8 mouse cellular contexts compared by ENCODE assay signal in the genomic region with DNA sequence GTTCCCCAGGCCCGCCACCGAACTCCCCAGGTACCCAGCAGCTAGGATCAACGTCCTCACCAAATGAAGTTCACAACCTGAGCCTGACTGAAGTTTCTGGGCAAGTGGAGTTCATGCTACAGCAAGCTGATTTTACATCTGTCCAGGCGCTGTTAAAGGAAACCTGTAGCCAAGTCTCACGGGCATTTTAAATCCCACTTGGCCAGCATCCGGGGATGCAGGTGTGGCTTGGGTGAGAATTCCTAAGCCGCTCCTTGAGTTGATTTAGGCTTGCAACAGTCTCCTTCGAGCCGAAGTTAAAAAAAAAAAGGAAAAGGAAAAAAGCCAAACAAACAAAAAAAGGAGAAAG. TPM values are rescaled to one million over a fixed set of nuclear protein-coding genes. Genes with fewer than 3 reads are reported as not detected.
DNase-seq lines count a peak whose midpoint lies in the region; ATAC-seq and TF ChIP-seq lines count a peak whose summit lies in the region.

Gene Pfkl (minus strand): TSS at position 139 of the 349 bp plus-strand sequence.

- H3K4me3 ChIP-seq in kidney, embryonic 14.5 days (ENCODE audit: low read length): peak within 1 kb of the TSS; percentile 65
- peak within 1 kb of the TSS; percentile 74 for H3K4me3 ChIP-seq in forebrain, postnatal 0 days (ENCODE audit: low read depth, low read length)
- peak within 1 kb of the TSS; percentile 59 for H3K4me3 ChIP-seq in midbrain, embryonic 15.5 days

- H3K4me1 ChIP-seq in kidney, embryonic 14.5 days (ENCODE audit: control insufficient read depth, insufficient read depth, low read length): peaks cover 32% of the 10 kb centered on the region
- peaks cover 16% of the 10 kb centered on the region for H3K4me1 ChIP-seq in forebrain, postnatal 0 days (ENCODE audit: insufficient read depth)
- H3K4me1 ChIP-seq in midbrain, embryonic 15.5 days: peaks cover 35% of the 10 kb centered on the region

- H3K9me3 ChIP-seq in kidney, embryonic 14.5 days (ENCODE audit: control insufficient read depth, low read length): no peaks in the 10 kb centered on the region
- no peaks in the 10 kb centered on the region for H3K9me3 ChIP-seq in forebrain, postnatal 0 days (ENCODE audit: low read length)
- no peaks in the 10 kb centered on the region for H3K9me3 ChIP-seq in midbrain, embryonic 15.5 days

- ATAC-seq in kidney, embryonic 14.5 days (ENCODE audit: low FRiP score, low TSS enrichment): peak; percentile 9; the same call in 1 of the 2 replicates
- no peak for ATAC-seq in forebrain, postnatal 0 days
- ATAC-seq in midbrain, embryonic 15.5 days (replicated peaks): no peak
- ATAC-seq in cerebellum, adult (ENCODE audit: insufficient number of reproducible peaks, low FRiP score, low TSS enrichment): no peak

- no peak for DNase-seq in kidney, adult 8-10 months
- DNase-seq in WW6 (ENCODE audit: low read depth, low spot score): peak; percentile 48
- no peak for DNase-seq in forebrain, postnatal 0 days
- DNase-seq in large intestine, adult 2 months (ENCODE audit: low read depth, low spot score): no peak
- DNase-seq in embryo, embryonic 10.5 days (ENCODE audit: low spot score): no peak

- peak within 1 kb of the TSS; percentile 78 for H3K9ac ChIP-seq in kidney, embryonic 14.5 days (ENCODE audit: low read depth, low read length)
- peak within 1 kb of the TSS; percentile 74 for H3K9ac ChIP-seq in forebrain, postnatal 0 days
- peak within 1 kb of the TSS; percentile 55 for H3K9ac ChIP-seq in midbrain, embryonic 15.5 days

- peak within 1 kb of the TSS; percentile 69 for H3K4me2 ChIP-seq in kidney, embryonic 14.5 days (replicated peaks; ENCODE audit: low read depth, low read length)
- peak within 1 kb of the TSS; percentile 89 for H3K4me2 ChIP-seq in forebrain, postnatal 0 days (ENCODE audit: low read depth)
- peak within 1 kb of the TSS; percentile 82 for H3K4me2 ChIP-seq in midbrain, embryonic 15.5 days

- TF ChIP-seq CTCF in forebrain, postnatal 0 days (IDR thresholded peaks at IDR 0.05; ENCODE audit: low read depth): no peak

- no peaks in the 10 kb centered on the region for H3K27me3 ChIP-seq in kidney, embryonic 14.5 days (ENCODE audit: control insufficient read depth, insufficient read depth, low read length)
- no peaks in the 10 kb centered on the region for H3K27me3 ChIP-seq in forebrain, postnatal 0 days (ENCODE audit: insufficient read depth, low read length)
- H3K27me3 ChIP-seq in midbrain, embryonic 15.5 days (replicated peaks): no peaks in the 10 kb centered on the region; the same call in 1 of the 2 replicates

- WGBS in kidney, embryonic 14.5 days: under 1% methylated on average over 9 of the region's 9 CpGs
- 2% methylated on average over 9 of the region's 9 CpGs for whole genome bisulfite sequencing in forebrain, postnatal 0 days
- under 1% methylated on average over 9 of the region's 9 CpGs for WGBS in large intestine, adult 2 months
- under 1% methylated on average over 9 of the region's 9 CpGs for WGBS in midbrain, embryonic 15.5 days

- H3K36me3 ChIP-seq in kidney, embryonic 14.5 days (ENCODE audit: control insufficient read depth, insufficient read depth, low read length): no peaks in the 10 kb centered on the region
- no peaks in the 10 kb centered on the region for H3K36me3 ChIP-seq in forebrain, postnatal 0 days (ENCODE audit: insufficient read depth)
- H3K36me3 ChIP-seq in midbrain, embryonic 15.5 days (replicated peaks): no peaks in the 10 kb centered on the region

- H3K27ac ChIP-seq in kidney, embryonic 14.5 days (ENCODE audit: low read depth, low read length): peak within 1 kb of the TSS; percentile 96
- H3K27ac ChIP-seq in forebrain, postnatal 0 days (ENCODE audit: low read depth, low read length): peak within 1 kb of the TSS; percentile 75
- peak within 1 kb of the TSS; percentile 92 for H3K27ac ChIP-seq in midbrain, embryonic 15.5 days

RNA-seq across cellular contexts. Expression of gene Pfkl, which starts in this region (rescaled TPM):
- 91.2 and 118 TPM in 2 replicates for polyA plus RNA-seq in kidney, embryonic 14.5 days (2014; fragmentation: Nextera tagmentation; extraction: Ambion mirVana)
- 85.6 and 112 TPM in 2 replicates for total RNA-seq in forebrain, postnatal 0 days (2014; rRNA removed)
- polyA plus RNA-seq in forebrain, postnatal 0 days (2015; fragmentation: Nextera tagmentation; extraction: Ambion mirVana): 57.3 and 72.9 TPM in 2 replicates
- 29.8 and 41.2 TPM in 2 replicates for polyA plus RNA-seq in large intestine, adult 2 months (2012; rRNA removed)
- 127 and 128 TPM in 2 replicates for polyA plus RNA-seq in midbrain, embryonic 15.5 days (2015; fragmentation: Nextera tagmentation; extraction: Ambion mirVana)
